12 mouse cellular contexts compared by ENCODE assay signal in genomic region chr3:148977838-148978237, GRCm38 (mm10). TPM values are rescaled to one million over a fixed set of nuclear protein-coding genes. Genes with fewer than 3 reads are reported as not detected.
DNase-seq lines count a peak whose midpoint lies in the region; ATAC-seq lines count a peak whose summit lies in the region.
"Had no signal": no experiment of that assay in that cellular context is flagged by ENCODE, and none has a peak within 500 bp of the region (broad histone marks: within the 10 kb centered on the region; RNA-seq: fewer than 3 reads in every experiment).

No protein-coding gene starts in this region.

- no peaks in the 10 kb centered on the region for H3K27me3 ChIP-seq in heart, embryonic 14.5 days (ENCODE audit: control insufficient read depth, insufficient read depth, low read length)
- no peaks in the 10 kb centered on the region for H3K27me3 ChIP-seq in lung, embryonic 16.5 days (ENCODE audit: control insufficient read depth, insufficient read depth, low read depth, low read length)
- H3K27me3 ChIP-seq in forebrain, embryonic 16.5 days (replicated peaks; ENCODE audit: control insufficient read depth, insufficient read depth, low read length), result no peaks in the 10 kb centered on the region
- no peaks in the 10 kb centered on the region for H3K27me3 ChIP-seq in neural tube, embryonic 14.5 days (ENCODE audit: control insufficient read depth, insufficient read depth, low read length)

- no peak for DNase-seq in heart, adult 9 months (ENCODE audit: low spot score in 2 of 2)
- DNase-seq in lung, adult 18-20 months, result no peak
- DNase-seq in adipocyte (ENCODE audit: low spot score), result no peak
- no peak for DNase-seq in layer of hippocampus, postnatal 10 days (ENCODE audit: low spot score in 2 of 2)
- DNase-seq: adrenal gland, postnatal 25 days; cerebellum, adult 11-12 months; layer of hippocampus, adult 9-11 months had no signal

- no peak overlapping the region for H3K9ac ChIP-seq in heart, embryonic 14.5 days (ENCODE audit: low read length)
- no peak overlapping the region for H3K9ac ChIP-seq in lung, embryonic 16.5 days (ENCODE audit: low read length)
- peak overlapping the region; percentile 44 for H3K9ac ChIP-seq in forebrain, embryonic 16.5 days (replicated peaks; ENCODE audit: low read depth, low read length)
- H3K9ac ChIP-seq in neural tube, embryonic 14.5 days (replicated peaks; ENCODE audit: low read depth, low read length), result no peak overlapping the region

- H3K36me3 ChIP-seq in heart, embryonic 14.5 days (ENCODE audit: control insufficient read depth, insufficient read depth, low read length), result no peaks in the 10 kb centered on the region
- no peaks in the 10 kb centered on the region for H3K36me3 ChIP-seq in lung, embryonic 16.5 days (ENCODE audit: control insufficient read depth, insufficient read depth, low read length)
- no peaks in the 10 kb centered on the region for H3K36me3 ChIP-seq in forebrain, embryonic 16.5 days (ENCODE audit: control insufficient read depth, insufficient read depth)
- H3K36me3 ChIP-seq in neural tube, embryonic 14.5 days (ENCODE audit: control insufficient read depth, insufficient read depth, low read length), result no peaks in the 10 kb centered on the region

- no peak for ATAC-seq in heart, embryonic 14.5 days (ENCODE audit: insufficient number of reproducible peaks, insufficient read depth, low FRiP score, low read depth)
- no peak for ATAC-seq in lung, embryonic 16.5 days (ENCODE audit: low read depth)
- no peak; the same call in 1 of the 2 replicates for ATAC-seq in forebrain, embryonic 16.5 days
- ATAC-seq in neural tube, embryonic 14.5 days (ENCODE audit: low read depth), result no peak
- ATAC-seq: CD4-positive, CD25-positive, alpha-beta regulatory T cell, adult 4 months had no signal

- no peaks in the 10 kb centered on the region for H3K9me3 ChIP-seq in heart, embryonic 14.5 days (ENCODE audit: control insufficient read depth, low read length)
- no peaks in the 10 kb centered on the region for H3K9me3 ChIP-seq in lung, embryonic 16.5 days (ENCODE audit: control insufficient read depth, low read length)
- H3K9me3 ChIP-seq in forebrain, embryonic 16.5 days (ENCODE audit: control insufficient read depth, low read length), result no peaks in the 10 kb centered on the region
- H3K9me3 ChIP-seq in neural tube, embryonic 14.5 days (ENCODE audit: control insufficient read depth, low read length), result no peaks in the 10 kb centered on the region

- H3K4me3 ChIP-seq in heart, embryonic 14.5 days (ENCODE audit: control insufficient read depth in 1 of 2, insufficient read depth in 1 of 2, low read depth in 1 of 2, low read length in 2 of 2), result peak overlapping the region in 1 of 2 experiments; percentile 33; a peak in 1 of 4 replicates
- H3K4me3 ChIP-seq in lung, embryonic 16.5 days (ENCODE audit: low read length), result no peak overlapping the region
- peak overlapping the region; percentile 45 for H3K4me3 ChIP-seq in forebrain, embryonic 16.5 days (replicated peaks; ENCODE audit: low read length)
- H3K4me3 ChIP-seq in neural tube, embryonic 14.5 days (ENCODE audit: low read depth, low read length), result no peak overlapping the region

- H3K4me2 ChIP-seq in heart, embryonic 14.5 days (ENCODE audit: low read length), result peak overlapping the region; percentile 66
- H3K4me2 ChIP-seq in lung, embryonic 16.5 days (ENCODE audit: low read depth, low read length), result peak overlapping the region; percentile 27
- H3K4me2 ChIP-seq in forebrain, embryonic 16.5 days (ENCODE audit: low read length), result peak overlapping the region; percentile 78
- H3K4me2 ChIP-seq in neural tube, embryonic 14.5 days (ENCODE audit: low read depth, low read length), result peak overlapping the region; percentile 60

- H3K27ac ChIP-seq in heart, embryonic 14.5 days (replicated peaks in 1 of 2; ENCODE audit: control insufficient read depth in 1 of 2, insufficient read depth in 1 of 2, low read depth in 2 of 2, low read length in 2 of 2), result no peak overlapping the region
- H3K27ac ChIP-seq in lung, embryonic 16.5 days (ENCODE audit: low read length), result no peak overlapping the region
- H3K27ac ChIP-seq in forebrain, embryonic 16.5 days (ENCODE audit: low read length), result no peak overlapping the region; the same call in 1 of the 2 replicates
- 0 out of 2 replicates have a peak overlapping the region, but pooled peaks have one; percentile 1 for H3K27ac ChIP-seq in neural tube, embryonic 14.5 days (ENCODE audit: low read depth, low read length)

- 62% methylated on average over 6 of the region's 6 CpGs for WGBS in heart, embryonic 14.5 days
- WGBS in lung, embryonic 16.5 days, result 71% methylated on average over 6 of the region's 6 CpGs
- 37% methylated on average over 6 of the region's 6 CpGs for WGBS in forebrain, embryonic 16.5 days
- 75% methylated on average over 6 of the region's 6 CpGs for WGBS in neural tube, embryonic 14.5 days

- peaks cover 12 to 39% of the 10 kb centered on the region in 2 experiments for H3K4me1 ChIP-seq in heart, embryonic 14.5 days (ENCODE audit: control insufficient read depth in 2 of 2, insufficient read depth in 2 of 2, low read length in 2 of 2)
- H3K4me1 ChIP-seq in lung, embryonic 16.5 days (replicated peaks; ENCODE audit: control insufficient read depth, insufficient read depth, low read length), result peaks cover 31% of the 10 kb centered on the region
- peaks cover 21% of the 10 kb centered on the region for H3K4me1 ChIP-seq in forebrain, embryonic 16.5 days (replicated peaks; ENCODE audit: control insufficient read depth, insufficient read depth, low read length)
- H3K4me1 ChIP-seq in neural tube, embryonic 14.5 days (ENCODE audit: control insufficient read depth, insufficient read depth, low read length), result peaks cover 26% of the 10 kb centered on the region

RNA-seq across cellular contexts. Expression of gene Adgrl2, which starts 12.5 kb away (rescaled TPM):
- 47.1 and 49.2 TPM in 2 replicates for polyA plus RNA-seq in heart, embryonic 14.5 days (2014; fragmentation: Nextera tagmentation; extraction: Ambion mirVana)
- polyA plus RNA-seq in lung, embryonic 16.5 days (2015; fragmentation: Nextera tagmentation; extraction: Ambion mirVana), result 46.3 and 51.1 TPM in 2 replicates
- 132 and 139 TPM in 2 replicates for polyA plus RNA-seq in forebrain, embryonic 16.5 days (2015; fragmentation: Nextera tagmentation; extraction: Ambion mirVana)
- polyA plus RNA-seq in neural tube, embryonic 14.5 days (2014; fragmentation: Nextera tagmentation; extraction: Ambion mirVana), result 242 and 243 TPM in 2 replicates
- 100 to 1,000 TPM in 1 of 2 experiments, 10 to 100 TPM in 1; 92.4 to 107 TPM for total RNA-seq in layer of hippocampus, postnatal 10 days (2021)
- polyA plus RNA-seq: CD4-positive, CD25-positive, alpha-beta regulatory T cell, adult 4 months had no signal

Comparison
In these comparisons a context has a peak if more than half of its experiments do, and no peak if none do; other contexts are left out.
1. H3K4me2 ChIP-seq: peak in every context shown above with its lines; median percentile 78 in forebrain, embryonic 16.5 days; 66 in heart, embryonic 14.5 days; 60 in neural tube, embryonic 14.5 days; 27 in lung, embryonic 16.5 days.